Comparison of ENCODE assay signal across 13 mouse cellular contexts in the genomic region with DNA sequence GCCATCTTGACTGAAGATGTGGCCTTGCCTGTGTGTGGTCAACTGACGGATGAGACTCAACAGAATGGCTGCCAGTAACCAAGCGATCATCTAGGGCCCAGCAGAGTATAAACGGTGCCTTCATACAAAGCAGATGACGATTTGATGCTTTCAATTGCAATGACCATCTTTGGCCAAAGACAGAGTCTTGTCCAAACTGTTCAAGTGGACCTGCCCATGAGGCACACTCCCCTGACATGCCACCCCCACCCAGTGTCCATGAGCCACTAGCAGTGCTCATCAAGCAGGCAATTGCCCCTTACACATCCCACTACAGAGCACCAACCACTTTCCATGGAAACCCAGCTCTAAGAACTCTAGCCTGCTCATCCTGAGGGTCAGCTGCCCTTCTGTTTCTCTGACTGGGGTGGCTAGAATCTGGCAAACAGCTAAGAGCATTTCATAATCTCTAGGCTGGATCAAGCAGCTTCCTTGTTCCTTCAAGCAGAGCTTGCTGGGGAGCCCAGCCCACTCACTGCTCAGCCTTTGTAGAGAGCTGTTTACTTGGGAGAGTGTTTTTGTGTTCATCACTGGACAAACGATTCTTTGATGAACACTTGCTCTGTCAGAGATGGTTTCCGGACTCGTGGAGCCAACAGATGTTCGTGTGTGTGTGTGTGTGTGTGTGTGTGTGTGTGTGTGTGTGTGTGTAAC.
DNase-seq lines count a peak whose midpoint lies in the region; ATAC-seq lines count a peak whose summit lies in the region.
"Had no signal": no experiment of that assay in that cellular context is flagged by ENCODE, and none has a peak within 500 bp of the region (broad histone marks: within the 10 kb centered on the region; RNA-seq: fewer than 3 reads in every experiment).

No protein-coding gene starts in this region.

- peaks cover 17% of the 10 kb centered on the region; the same call in 1 of the 2 replicates for H3K36me3 ChIP-seq in forebrain, embryonic 10.5 days (replicated peaks)
- no peaks in the 10 kb centered on the region for H3K36me3 ChIP-seq in forebrain, embryonic 15.5 days
- no peaks in the 10 kb centered on the region for H3K36me3 ChIP-seq in kidney, embryonic 16.5 days (ENCODE audit: insufficient read depth, low read length)
- H3K36me3 ChIP-seq: lung, embryonic 15.5 days; neural tube, embryonic 12.5 days had no signal

- no peak overlapping the region for H3K4me3 ChIP-seq in forebrain, embryonic 10.5 days
- H3K4me3 ChIP-seq in forebrain, embryonic 15.5 days = no peak overlapping the region
- no peak overlapping the region for H3K4me3 ChIP-seq in kidney, embryonic 16.5 days (ENCODE audit: low read length)
- H3K4me3 ChIP-seq: lung, embryonic 15.5 days; neural tube, embryonic 12.5 days had no signal

- peaks cover 23% of the 10 kb centered on the region for H3K4me1 ChIP-seq in forebrain, embryonic 10.5 days
- H3K4me1 ChIP-seq in forebrain, embryonic 15.5 days = peaks cover 12% of the 10 kb centered on the region
- peaks cover 10% of the 10 kb centered on the region for H3K4me1 ChIP-seq in kidney, embryonic 16.5 days (ENCODE audit: insufficient read depth, low read length)
- H3K4me1 ChIP-seq: neural tube, embryonic 12.5 days had no signal

- DNase-seq in forebrain, embryonic 10.5 days (ENCODE audit: extremely low spot score, low spot score) = no peak
- no peak for DNase-seq in kidney, adult 18-20 months
- DNase-seq in urinary bladder, postnatal 14 days (ENCODE audit: low spot score) = peak; percentile 20
- no peak for DNase-seq in urinary bladder, postnatal 10 days (ENCODE audit: low spot score)
- DNase-seq in adipocyte (ENCODE audit: low spot score) = no peak
- no peak for DNase-seq in adrenal gland, adult 18-20 months (ENCODE audit: low spot score in 2 of 2)
- DNase-seq: kidney, adult 2 months; right cerebral cortex, postnatal 4 days; thymus, adult 18-20 months had no signal

- H3K9me3 ChIP-seq in forebrain, embryonic 10.5 days = no peaks in the 10 kb centered on the region
- H3K9me3 ChIP-seq in forebrain, embryonic 15.5 days = no peaks in the 10 kb centered on the region
- H3K9me3 ChIP-seq in kidney, embryonic 16.5 days (ENCODE audit: low read length) = no peaks in the 10 kb centered on the region
- H3K9me3 ChIP-seq: lung, embryonic 15.5 days; neural tube, embryonic 12.5 days had no signal

- H3K27me3 ChIP-seq in forebrain, embryonic 10.5 days (ENCODE audit: poor library complexity, severe bottlenecking) = no peaks in the 10 kb centered on the region
- H3K27me3 ChIP-seq in forebrain, embryonic 15.5 days = no peaks in the 10 kb centered on the region
- no peaks in the 10 kb centered on the region for H3K27me3 ChIP-seq in kidney, embryonic 16.5 days (ENCODE audit: insufficient read depth, low read length)
- H3K27me3 ChIP-seq: lung, embryonic 15.5 days; neural tube, embryonic 12.5 days had no signal

- H3K9ac ChIP-seq in forebrain, embryonic 15.5 days (replicated peaks) = no peak overlapping the region
- H3K9ac ChIP-seq in kidney, embryonic 16.5 days (replicated peaks; ENCODE audit: low read length) = no peak overlapping the region
- H3K9ac ChIP-seq: lung, embryonic 15.5 days; neural tube, embryonic 12.5 days had no signal

- peak overlapping the region; percentile 40; the same call in 1 of the 2 replicates for H3K27ac ChIP-seq in forebrain, embryonic 10.5 days
- H3K27ac ChIP-seq in forebrain, embryonic 15.5 days (replicated peaks) = no peak overlapping the region
- no peak overlapping the region for H3K27ac ChIP-seq in kidney, embryonic 16.5 days (ENCODE audit: low read length)
- H3K27ac ChIP-seq: lung, embryonic 15.5 days; neural tube, embryonic 12.5 days had no signal

- WGBS in forebrain, embryonic 10.5 days = 86% methylated on average over 8 of the region's 8 CpGs
- 75% methylated on average over 8 of the region's 8 CpGs for WGBS in forebrain, embryonic 15.5 days
- 85% methylated on average over 8 of the region's 8 CpGs for WGBS in kidney, embryonic 16.5 days

- ATAC-seq in forebrain, embryonic 15.5 days (replicated peaks) = no peak
- ATAC-seq in kidney, embryonic 16.5 days (ENCODE audit: low FRiP score, low TSS enrichment) = 0 out of 2 replicates have a peak, but pooled peaks have one; percentile 23

- H3K4me2 ChIP-seq in forebrain, embryonic 15.5 days (replicated peaks) = no peak overlapping the region
- no peak overlapping the region for H3K4me2 ChIP-seq in kidney, embryonic 16.5 days (replicated peaks; ENCODE audit: low read depth, low read length)
- H3K4me2 ChIP-seq: lung, embryonic 15.5 days; neural tube, embryonic 12.5 days had no signal
